Mouse (Mus musculus) mouse embryonic stem cell (cell line): ENCODE results near the gene Ppp2r5a.
"Not testable (repeated sequence)": the region's sequence is repeated elsewhere in the genome, so short reads cannot be mapped to it uniquely, and the experiment has no call there.

Experiments
- in situ Hi-C, 2 experiments: fragments of 300-500 bp; cut with MboI; formaldehyde crosslinking; loops; 1 replicate in 1 of 2; 3 replicates in 1 of 2; pipeline ENCODE4 v1.14.3; 2019 to 2020; ENCODE audit warnings: low sequenced_read_pairs in 2 of 2, low pct_unique_long_range_greater_than_20kb in 1 of 2, mixed read lengths in 1 of 2; ENCODE audit not compliant: unreplicated experiment in 1 of 2

Ppp2r5a gene

GRCm38 (mm10) chr1:191403074-191403473 lies at the start of gene Ppp2r5a:
TSS of gene Ppp2r5a (minus strand) at chr1:191403272.
- in situ Hi-C loops = no loop called here

- in situ Hi-C loops = no loop called here
These were observed 47.5 kb upstream of the Ppp2r5a start for GRCm38 (mm10) chr1:191450614-191451013.

GRCm38 (mm10) chr1:191449537-191449936 lies 46.5 kb upstream of the Ppp2r5a start:
- in situ Hi-C loops = no loop called here

- in situ Hi-C loops = no loop called here
These were observed 44.4 kb upstream of the Ppp2r5a start for GRCm38 (mm10) chr1:191447391-191448016.

- in situ Hi-C loops = no loop called here
These were observed 43.2 kb upstream of the Ppp2r5a start for GRCm38 (mm10) chr1:191446307-191446706.

- in situ Hi-C loops = no loop called here
These were observed 42.8 kb upstream of the Ppp2r5a start for GRCm38 (mm10) chr1:191445831-191446258.

- in situ Hi-C loops = no loop called here
These were observed 42.3 kb upstream of the Ppp2r5a start for GRCm38 (mm10) chr1:191445401-191445800.

GRCm38 (mm10) chr1:191444467-191444866 lies 41.4 kb upstream of the Ppp2r5a start:
- in situ Hi-C loops = no loop called here

GRCm38 (mm10) chr1:191439011-191439410 lies 35.9 kb upstream of the Ppp2r5a start:
- in situ Hi-C loops = no loop called here

- in situ Hi-C loops = no loop called here
These were observed 35.5 kb upstream of the Ppp2r5a start for GRCm38 (mm10) chr1:191438546-191438945.

GRCm38 (mm10) chr1:191436647-191437046 lies 33.6 kb upstream of the Ppp2r5a start:
- in situ Hi-C loops = no loop called here

GRCm38 (mm10) chr1:191435359-191435758 lies 32.3 kb upstream of the Ppp2r5a start:
- in situ Hi-C loops = no loop called here

GRCm38 (mm10) chr1:191432531-191432930 lies 29.5 kb upstream of the Ppp2r5a start:
- in situ Hi-C loops = no loop called here

GRCm38 (mm10) chr1:191432023-191432422 lies 29.0 kb upstream of the Ppp2r5a start:
- in situ Hi-C loops = no loop called here

GRCm38 (mm10) chr1:191430121-191430520 lies 27.0 kb upstream of the Ppp2r5a start:
- in situ Hi-C loops = no loop called here

- in situ Hi-C loops = no loop called here
These were observed 22.8 kb upstream of the Ppp2r5a start for GRCm38 (mm10) chr1:191425884-191426283.

GRCm38 (mm10) chr1:191423201-191423600 lies 20.1 kb upstream of the Ppp2r5a start:
- in situ Hi-C loops = no loop called here

- in situ Hi-C loops = not testable (repeated sequence)
These were observed 19.6 kb upstream of the Ppp2r5a start for GRCm38 (mm10) chr1:191422714-191423113.

- in situ Hi-C loops = no loop called here
These were observed 19.1 kb upstream of the Ppp2r5a start for GRCm38 (mm10) chr1:191422164-191422563.

- in situ Hi-C loops = no loop called here
These were observed 18.4 kb upstream of the Ppp2r5a start for GRCm38 (mm10) chr1:191421426-191421999.
